8 mouse cellular contexts compared by ENCODE assay signal in genomic region chr3:103852565-103853299, GRCm38 (mm10). TPM values are rescaled to one million over a fixed set of nuclear protein-coding genes. Genes with fewer than 3 reads are reported as not detected.
DNase-seq lines count a peak whose midpoint lies in the region; ATAC-seq and TF ChIP-seq lines count a peak whose summit lies in the region.

No protein-coding gene starts in this region.

- no peak overlapping the region for H3K27ac ChIP-seq in forebrain, embryonic 14.5 days (ENCODE audit: low read depth, low read length)
- no peak overlapping the region for H3K27ac ChIP-seq in forebrain, embryonic 11.5 days (ENCODE audit: low read depth, low read length)

- peak; percentile 29 for DNase-seq in forebrain, embryonic 14.5 days (ENCODE audit: low spot score)
- DNase-seq in forebrain, embryonic 11.5 days (ENCODE audit: low spot score): no peak
- DNase-seq in right cerebral cortex, adult 2 months (ENCODE audit: low spot score in 2 of 2): peak; percentile 26 to 31
- no peak for DNase-seq in right cerebral cortex, postnatal 36 days (ENCODE audit: low spot score in 2 of 2)
- DNase-seq in cerebellum, postnatal 25 days: peak; percentile 78 to 92
- DNase-seq in kidney, postnatal 14 days: peak; percentile 57
- DNase-seq in thymus, postnatal 4 days: peak; percentile 92

- no peak for TF ChIP-seq POLR2A in myocyte (IDR thresholded peaks at IDR 0.05; ENCODE audit: insufficient read length, low read depth)

- no peak overlapping the region for H3K4me3 ChIP-seq in forebrain, embryonic 14.5 days (ENCODE audit: low read depth, low read length)
- no peak overlapping the region for H3K4me3 ChIP-seq in forebrain, embryonic 11.5 days (ENCODE audit: low read depth, low read length)
- no peak overlapping the region for H3K4me3 ChIP-seq in myocyte

- no peaks in the 10 kb centered on the region for H3K27me3 ChIP-seq in forebrain, embryonic 14.5 days (replicated peaks; ENCODE audit: control insufficient read depth, insufficient read depth, low read length)
- no peaks in the 10 kb centered on the region for H3K27me3 ChIP-seq in forebrain, embryonic 11.5 days (ENCODE audit: control insufficient read depth, insufficient read depth, low read length)
- no peaks in the 10 kb centered on the region for H3K27me3 ChIP-seq in myocyte (ENCODE audit: control insufficient read depth, insufficient read depth, insufficient read length)

- no peaks in the 10 kb centered on the region for H3K4me1 ChIP-seq in forebrain, embryonic 14.5 days (ENCODE audit: control insufficient read depth, insufficient read depth, low read length)
- no peaks in the 10 kb centered on the region for H3K4me1 ChIP-seq in forebrain, embryonic 11.5 days (replicated peaks; ENCODE audit: control insufficient read depth, insufficient read depth, low read length)

- no peaks in the 10 kb centered on the region for H3K79me2 ChIP-seq in myocyte (ENCODE audit: control insufficient read depth, insufficient read depth)

- H3K4me2 ChIP-seq in forebrain, embryonic 14.5 days (ENCODE audit: low read length): no peak overlapping the region
- H3K4me2 ChIP-seq in forebrain, embryonic 11.5 days (ENCODE audit: low read depth, low read length, severe bottlenecking): no peak overlapping the region
- H3K4me2 ChIP-seq in myocyte (ENCODE audit: low read depth): peak overlapping the region; percentile 42

- H3K9ac ChIP-seq in forebrain, embryonic 14.5 days (ENCODE audit: low read length): no peak overlapping the region
- no peak overlapping the region for H3K9ac ChIP-seq in forebrain, embryonic 11.5 days (ENCODE audit: low read length)

- 70% methylated on average over 3 of the region's 3 CpGs for WGBS in forebrain, embryonic 14.5 days
- 73% methylated on average over 3 of the region's 3 CpGs for WGBS in forebrain, embryonic 11.5 days

- no peaks in the 10 kb centered on the region for H3K36me3 ChIP-seq in forebrain, embryonic 14.5 days (ENCODE audit: control insufficient read depth, insufficient read depth, low read length)
- no peaks in the 10 kb centered on the region for H3K36me3 ChIP-seq in forebrain, embryonic 11.5 days (ENCODE audit: control insufficient read depth, insufficient read depth, low read length)
- H3K36me3 ChIP-seq in myocyte (ENCODE audit: control insufficient read depth, insufficient read depth): no peaks in the 10 kb centered on the region

- no peaks in the 10 kb centered on the region for H3K9me3 ChIP-seq in forebrain, embryonic 14.5 days (replicated peaks; ENCODE audit: control insufficient read depth, low read length)
- H3K9me3 ChIP-seq in forebrain, embryonic 11.5 days (ENCODE audit: control insufficient read depth, low read length): no peaks in the 10 kb centered on the region

- no peak for ATAC-seq in forebrain, embryonic 14.5 days
- ATAC-seq in forebrain, embryonic 11.5 days (replicated peaks; ENCODE audit: low FRiP score): no peak

- no peak overlapping the region for H3ac ChIP-seq in myocyte (ENCODE audit: control insufficient read depth, insufficient read length)

TF ChIP-seq in myocyte, 11 proteins besides CTCF, POLR2A, EP300 and RAD21:
- TF ChIP-seq TCF12 (IDR thresholded peaks at IDR 0.05; ENCODE audit: insufficient read depth, poor library complexity, severe bottlenecking) (no peak), USF1 (IDR thresholded peaks at IDR 0.05; ENCODE audit: low read depth) (no peak), SRF (IDR thresholded peaks at IDR 0.05; ENCODE audit: control insufficient read depth, insufficient read length, low read depth) (no peak), E2F4 (IDR thresholded peaks at IDR 0.05; ENCODE audit: insufficient read depth) (no peak)

RNA-seq across cellular contexts. Expression of gene Ptpn22, which starts 6.9 kb away (rescaled TPM):
- 0.17 and 0.49 TPM in 2 replicates for polyA plus RNA-seq in forebrain, embryonic 14.5 days (2014; fragmentation: Nextera tagmentation; extraction: Ambion mirVana)
- polyA plus RNA-seq in forebrain, embryonic 11.5 days (2014; fragmentation: Nextera tagmentation; extraction: Ambion mirVana): 0.37 and 0.68 TPM in 2 replicates
- 5.3 TPM for polyA plus RNA-seq in myocyte (2012; fragmentation: generic; extraction: Trizol)

RNA-seq across cellular contexts. Expression of gene Bcl2l15, which starts 20.3 kb away (rescaled TPM):
- polyA plus RNA-seq in forebrain, embryonic 14.5 days (2014; fragmentation: Nextera tagmentation; extraction: Ambion mirVana): not detected in 2 replicates
- 0.43 TPM in 1 of 2 replicates, not detected in the other for polyA plus RNA-seq in forebrain, embryonic 11.5 days (2014; fragmentation: Nextera tagmentation; extraction: Ambion mirVana)
- polyA plus RNA-seq in myocyte (2012; fragmentation: generic; extraction: Trizol): 0.25 TPM

RNA-seq across cellular contexts. Expression of gene Gm43064, which starts 43.4 kb away (rescaled TPM):
- 0.18 TPM in 1 of 2 replicates, not detected in the other for polyA plus RNA-seq in forebrain, embryonic 14.5 days (2014; fragmentation: Nextera tagmentation; extraction: Ambion mirVana)
- 0.17 and 0.63 TPM in 2 replicates for polyA plus RNA-seq in forebrain, embryonic 11.5 days (2014; fragmentation: Nextera tagmentation; extraction: Ambion mirVana)
- polyA plus RNA-seq in myocyte (2012; fragmentation: generic; extraction: Trizol): 0.06 TPM

RNA-seq across cellular contexts. Expression of gene Ap4b1, which starts 43.4 kb away (rescaled TPM):
- polyA plus RNA-seq in forebrain, embryonic 14.5 days (2014; fragmentation: Nextera tagmentation; extraction: Ambion mirVana): 25.9 and 26.7 TPM in 2 replicates
- polyA plus RNA-seq in forebrain, embryonic 11.5 days (2014; fragmentation: Nextera tagmentation; extraction: Ambion mirVana): 22.1 and 22.8 TPM in 2 replicates
- 14.5 TPM for polyA plus RNA-seq in myocyte (2012; fragmentation: generic; extraction: Trizol)

RNA-seq across cellular contexts. Expression of gene Dclre1b, which starts 43.5 kb away (rescaled TPM):
- 28.0 and 30.6 TPM in 2 replicates for polyA plus RNA-seq in forebrain, embryonic 14.5 days (2014; fragmentation: Nextera tagmentation; extraction: Ambion mirVana)
- 39.3 and 45.7 TPM in 2 replicates for polyA plus RNA-seq in forebrain, embryonic 11.5 days (2014; fragmentation: Nextera tagmentation; extraction: Ambion mirVana)
- polyA plus RNA-seq in myocyte (2012; fragmentation: generic; extraction: Trizol): 3.9 TPM

Comparison
In these comparisons a context has a peak if more than half of its experiments do, and no peak if none do; other contexts are left out.
1. DNase-seq: peak in forebrain, embryonic 14.5 days (single experiment), right cerebral cortex, adult 2 months (2 of 2), cerebellum, postnatal 25 days (2 of 2), kidney, postnatal 14 days (single experiment) and thymus, postnatal 4 days (single experiment); none in forebrain, embryonic 11.5 days (single experiment) and right cerebral cortex, postnatal 36 days (0 of 2).